Mouse (Mus musculus) ovary, postnatal 14 days (tissue): ENCODE measurements around the gene Srprb.

Experiments
- DNase-seq: peaks from one replicate; pipeline ENCODE4 v3.0.0; 2022; ENCODE audit warnings: low spot score

The Srprb gene

GRCm38 (mm10) chr9:103146703-103147102 is 55.2 kb downstream of the Srprb start:
- DNase-seq = no peak

GRCm38 (mm10) chr9:103146257-103146656 is 55.7 kb downstream of the Srprb start:
- no peak for DNase-seq

- DNase-seq = no peak
These were observed 56.6 kb downstream of the Srprb start for GRCm38 (mm10) chr9:103145351-103145750.

- no peak for DNase-seq
These were observed 58.1 kb downstream of the Srprb start for GRCm38 (mm10) chr9:103143881-103144280.

GRCm38 (mm10) chr9:103141266-103141665 is 60.7 kb downstream of the Srprb start:
- no peak for DNase-seq

GRCm38 (mm10) chr9:103140384-103140783 is 61.6 kb downstream of the Srprb start:
- no peak for DNase-seq

GRCm38 (mm10) chr9:103139481-103139880 is 62.5 kb downstream of the Srprb start:
- DNase-seq = no peak
